Mouse (Mus musculus) midbrain, embryonic 12.5 days (tissue): Measurements from ENCODE around the gene Tead1. TPM values are rescaled to one million over a fixed set of nuclear protein-coding genes. Genes with fewer than 3 reads are reported as not detected.
"Not testable (repeated sequence)": the region's sequence is repeated elsewhere in the genome, so short reads cannot be mapped to it uniquely, and the experiment has no call there.

Experiments
- ATAC-seq: fragments of 200-750 bp; cut with Nextera tagmentation; 2 replicates; pipeline ENCODE4 v1.8.0; 2017; ENCODE audit warnings: low read depth, moderate TSS enrichment, moderate library complexity; ENCODE audit not compliant: low FRiP score
- H3K27ac ChIP-seq: fragments of 300-500 bp; sonication (generic); replicated peaks from 2 replicates; pipeline ENCODE4 v1.5.1; 2016; ENCODE audit warnings: mild to moderate bottlenecking
- H3K27me3 ChIP-seq: fragments of 300-500 bp; sonication (generic); 2 replicates; pipeline ENCODE4 v1.6.1; 2016; ENCODE audit warnings: mild to moderate bottlenecking
- H3K36me3 ChIP-seq: fragments of 300-500 bp; sonication (generic); 2 replicates; pipeline ENCODE4 v1.6.1; 2016
- H3K4me1 ChIP-seq: fragments of 300-500 bp; sonication (generic); 2 replicates; pipeline ENCODE4 v1.6.1; 2016
- H3K4me2 ChIP-seq: fragments of 300-500 bp; sonication (generic); replicated peaks from 2 replicates; pipeline ENCODE4 v1.6.1; 2016; ENCODE audit warnings: mild to moderate bottlenecking, moderate library complexity
- H3K4me3 ChIP-seq: fragments of 300-500 bp; sonication (generic); 2 replicates; pipeline ENCODE4 v1.5.1; 2016; ENCODE audit warnings: mild to moderate bottlenecking
- H3K9ac ChIP-seq: fragments of 300-500 bp; sonication (generic); replicated peaks from 2 replicates; pipeline ENCODE4 v1.6.1; 2016; ENCODE audit warnings: mild to moderate bottlenecking, moderate library complexity
- H3K9me3 ChIP-seq: fragments of 300-500 bp; sonication (generic); 2 replicates; pipeline ENCODE4 v1.6.1; 2016; ENCODE audit warnings: mild to moderate bottlenecking
- WGBS: fragments of 180-500 bp; shearing (Covaris S2); methylation state at CpG from one replicate; pipeline ENCODE4 v1.1.7; 2016; 5-methylcytosine and 5-hydroxymethylcytosine counted together
- polyA plus RNA-seq: library from polyadenylated mRNA; unstranded; fragments of >200 nt; fragmentation: Nextera tagmentation; extraction: Ambion mirVana; gene quantifications from 2 replicates; pipeline ENCODE4 v1.2.1, GENCODE M21; 2016

The Tead1 gene
- polyA plus RNA-seq, 1 experiment from 2014 or later, result 20.5 TPM

DNA sequence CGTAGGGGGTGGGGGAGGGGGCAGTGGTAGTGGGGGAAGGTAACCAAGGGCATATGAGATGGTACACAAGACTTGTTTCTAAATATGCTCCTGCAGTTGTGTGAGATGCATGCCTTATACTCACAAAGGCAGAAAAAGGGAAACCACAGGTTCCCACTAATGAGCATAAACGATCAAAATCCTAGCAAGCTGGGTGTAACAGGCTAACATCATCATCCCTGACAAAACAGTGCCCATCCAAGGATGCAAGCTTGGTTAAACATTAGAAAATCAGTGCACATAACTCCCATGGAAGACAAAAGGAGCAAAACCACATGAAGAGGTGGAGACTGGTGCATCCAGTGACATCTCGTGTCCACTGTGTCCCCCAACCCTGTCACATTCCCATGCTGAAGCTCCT is 233.9 kb downstream of the Tead1 start:
- no peaks in the 10 kb centered on the region; the same call in 1 of the 2 replicates for H3K27me3 ChIP-seq
- H3K4me2 ChIP-seq, result no peak overlapping the region
- H3K4me1 ChIP-seq, result peaks cover 13% of the 10 kb centered on the region; the same call in 1 of the 2 replicates
- H3K9ac ChIP-seq, result no peak overlapping the region
- H3K27ac ChIP-seq, result no peak overlapping the region
- no peak for ATAC-seq
- 87% methylated on average over 3 of the region's 3 CpGs for WGBS
- H3K4me3 ChIP-seq, result no peak overlapping the region
- H3K36me3 ChIP-seq, result no peaks in the 10 kb centered on the region
- H3K9me3 ChIP-seq, result no peaks in the 10 kb centered on the region

DNA sequence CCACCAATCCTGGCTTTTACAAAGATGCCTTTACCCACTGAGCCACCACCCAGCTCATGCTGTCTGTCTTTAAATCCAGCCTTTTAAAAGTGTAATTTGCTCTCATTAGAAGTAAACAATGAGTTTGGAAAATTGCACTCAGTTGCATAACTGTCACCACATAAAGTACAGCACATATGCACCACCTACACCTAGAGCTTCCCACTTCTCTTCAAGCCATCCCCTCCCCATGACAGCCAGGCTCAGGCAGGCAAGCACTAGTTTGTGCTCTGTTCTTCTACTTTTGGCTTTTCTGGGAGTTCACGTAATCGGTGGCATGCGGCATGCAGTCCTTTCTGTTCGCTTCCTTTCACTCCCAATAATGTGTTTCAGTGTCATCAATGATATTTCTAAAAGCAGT is 236.5 kb downstream of the Tead1 start:
- 82% methylated on average over 4 of the region's 4 CpGs for WGBS
- Histone ChIP-seq H3K4me2 (no peak overlapping the region), H3K9me3 (no peaks in the 10 kb centered on the region), H3K27me3 (no peaks in the 10 kb centered on the region), H3K4me1 (peaks cover 21% of the 10 kb centered on the region), H3K9ac (no peak overlapping the region), H3K4me3 (no peak overlapping the region), H3K27ac (no peak overlapping the region), H3K36me3 (no peaks in the 10 kb centered on the region)
- ATAC-seq, result no peak

- Histone ChIP-seq H3K36me3 (no peaks in the 10 kb centered on the region), H3K4me2 (no peak overlapping the region), H3K4me1 (peaks cover 24% of the 10 kb centered on the region), H3K4me3 (no peak overlapping the region), H3K9ac (no peak overlapping the region), H3K27ac (no peak overlapping the region), H3K27me3 (no peaks in the 10 kb centered on the region), H3K9me3 (no peaks in the 10 kb centered on the region)
- ATAC-seq, result no peak
- WGBS, result 59% methylated on average over 10 of the region's 10 CpGs
Observed at GRCm38 (mm10) chr7:112917613-112918278, 238.6 kb downstream of the Tead1 start.

DNA sequence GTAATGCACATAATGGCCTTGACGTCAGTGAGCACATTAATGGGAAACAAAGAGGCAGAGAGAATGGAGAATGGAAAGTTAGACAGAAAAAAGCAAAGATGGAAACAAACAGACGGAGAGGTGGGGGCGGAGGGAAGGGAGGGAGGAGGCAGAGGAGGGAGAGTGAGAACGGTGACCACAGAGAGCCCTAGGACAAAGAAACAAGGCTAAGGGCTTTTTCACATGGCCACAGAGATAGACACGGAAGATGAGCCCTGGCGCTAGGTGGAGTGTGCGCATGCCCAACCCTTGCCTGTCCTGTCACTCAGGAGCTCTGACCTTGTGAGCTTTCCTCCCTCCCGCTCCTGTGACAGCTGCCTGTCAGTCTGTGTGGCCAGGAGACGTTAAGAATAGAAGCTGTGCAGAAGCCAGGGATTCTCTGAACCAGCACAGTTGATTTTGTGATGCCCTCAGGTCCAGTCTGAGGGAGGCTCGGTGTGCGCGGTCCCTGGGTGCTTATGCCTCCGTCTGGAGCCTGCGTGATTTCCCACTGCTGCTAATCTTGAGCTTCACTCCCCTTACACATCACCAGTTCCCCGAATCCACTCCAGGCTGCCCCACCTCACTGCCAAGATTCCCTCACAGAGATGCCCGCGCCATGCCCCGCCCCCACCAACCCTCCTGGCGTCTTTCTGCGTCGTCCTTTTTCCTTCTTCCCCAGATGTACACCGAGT is 239.3 kb downstream of the Tead1 start:
- no peak overlapping the region for H3K4me3 ChIP-seq
- H3K9ac ChIP-seq, result no peak overlapping the region
- no peaks in the 10 kb centered on the region for H3K36me3 ChIP-seq
- no peak overlapping the region; the same call in 1 of the 2 replicates for H3K4me2 ChIP-seq
- H3K4me1 ChIP-seq, result peaks cover 30% of the 10 kb centered on the region
- H3K9me3 ChIP-seq, result no peaks in the 10 kb centered on the region
- H3K27me3 ChIP-seq, result peaks cover 2% of the 10 kb centered on the region; the same call in 1 of the 2 replicates
- 63% methylated on average over 22 of the region's 22 CpGs for WGBS
- no peak overlapping the region for H3K27ac ChIP-seq
- ATAC-seq, result 0 out of 2 replicates have a peak, but pooled peaks have one; percentile 41

GRCm38 (mm10) chr7:112919845-112920244 is 240.7 kb downstream of the Tead1 start:
- WGBS, result 2% methylated on average over 4 of the region's 4 CpGs
- peaks cover 10% of the 10 kb centered on the region for H3K27me3 ChIP-seq
- H3K4me1 ChIP-seq, result peaks cover 33% of the 10 kb centered on the region
- no peak for ATAC-seq
- H3K27ac ChIP-seq, result no peak overlapping the region
- no peak overlapping the region for H3K9ac ChIP-seq
- H3K36me3 ChIP-seq, result no peaks in the 10 kb centered on the region
- no peak overlapping the region for H3K4me3 ChIP-seq
- no peak overlapping the region for H3K4me2 ChIP-seq
- no peaks in the 10 kb centered on the region for H3K9me3 ChIP-seq

DNA sequence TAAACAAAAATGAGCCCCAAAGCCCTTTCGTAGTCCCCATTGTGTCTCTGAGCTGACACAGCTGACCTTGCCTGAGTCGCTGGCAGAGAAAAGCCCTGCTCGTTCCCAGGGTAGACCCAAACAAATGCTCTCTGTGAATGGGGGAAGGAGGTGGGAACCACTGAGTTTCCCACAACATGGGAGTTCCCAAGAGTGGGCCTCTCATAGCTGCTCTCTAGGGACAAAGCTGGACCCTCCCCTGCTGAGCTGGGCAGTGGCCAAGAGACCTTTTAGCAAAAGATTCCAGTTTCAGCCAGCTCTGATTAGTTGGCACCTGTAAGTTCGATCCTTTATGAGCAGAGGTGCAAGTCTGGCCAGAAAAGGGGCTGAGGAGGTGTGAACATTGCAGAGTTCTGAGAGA is 243.7 kb downstream of the Tead1 start:
- Histone ChIP-seq H3K9ac (no peak overlapping the region), H3K4me1 (peaks cover 25% of the 10 kb centered on the region), H3K4me3 (no peak overlapping the region), H3K9me3 (no peaks in the 10 kb centered on the region), H3K4me2 (no peak overlapping the region), H3K27me3 (peaks cover 10% of the 10 kb centered on the region), H3K27ac (no peak overlapping the region), H3K36me3 (no peaks in the 10 kb centered on the region)
- no peak for ATAC-seq
- 38% methylated on average over 4 of the region's 4 CpGs for WGBS

GRCm38 (mm10) chr7:112923712-112924111 is 244.6 kb downstream of the Tead1 start:
- 74% methylated on average over 3 of the region's 3 CpGs for WGBS
- no peak overlapping the region for H3K4me2 ChIP-seq
- H3K4me1 ChIP-seq, result peaks cover 16% of the 10 kb centered on the region
- H3K27ac ChIP-seq, result no peak overlapping the region
- peaks cover 12% of the 10 kb centered on the region for H3K27me3 ChIP-seq
- no peaks in the 10 kb centered on the region for H3K9me3 ChIP-seq
- H3K9ac ChIP-seq, result no peak overlapping the region
- H3K4me3 ChIP-seq, result no peak overlapping the region
- no peaks in the 10 kb centered on the region for H3K36me3 ChIP-seq
- ATAC-seq, result no peak

- no peak overlapping the region for H3K4me2 ChIP-seq
- WGBS, result 71% methylated on average over 7 of the region's 7 CpGs
Observed at GRCm38 (mm10) chr7:112930669-112931068, 251.6 kb downstream of the Tead1 start.

DNA sequence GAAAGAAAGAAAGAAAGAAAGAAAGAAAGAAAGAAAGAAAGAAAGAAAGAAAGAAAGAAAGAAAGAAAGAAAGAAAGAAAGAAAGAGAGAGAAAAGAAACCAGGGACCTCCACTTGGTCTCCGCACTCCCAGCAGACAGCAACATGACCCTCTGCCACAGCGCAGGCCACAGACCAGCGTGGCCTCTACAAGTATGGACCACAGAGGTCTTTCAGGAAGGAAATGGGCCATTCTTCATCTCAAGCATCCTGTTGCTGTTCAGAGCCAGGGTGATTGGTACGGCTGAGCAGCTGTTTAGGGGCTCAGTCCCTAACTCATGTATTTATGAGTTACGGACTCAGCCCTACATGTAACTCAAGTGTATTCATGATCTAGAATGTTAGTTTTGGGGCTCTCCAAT is 256.8 kb downstream of the Tead1 start:
- H3K4me1 ChIP-seq, ATAC-seq, H3K9me3 ChIP-seq, H3K27me3 ChIP-seq, H3K27ac ChIP-seq, H3K4me3 ChIP-seq, H3K4me2 ChIP-seq, H3K36me3 ChIP-seq, H3K9ac ChIP-seq: not testable (repeated sequence)
- WGBS, result 91% methylated on average over 5 of the region's 5 CpGs

More at GRCm38 (mm10) chr7:112930669-112931068, 251.6 kb downstream of the Tead1 start:
- Histone ChIP-seq H3K27ac (no peak overlapping the region), H3K4me3 (no peak overlapping the region), H3K4me1 (no peaks in the 10 kb centered on the region), H3K27me3 (0 out of 2 replicates have a peak, but pooled peaks cover 6% of the 10 kb centered on the region), H3K9me3 (no peaks in the 10 kb centered on the region), H3K9ac (no peak overlapping the region), H3K36me3 (no peaks in the 10 kb centered on the region)
- ATAC-seq, result no peak

DNA sequence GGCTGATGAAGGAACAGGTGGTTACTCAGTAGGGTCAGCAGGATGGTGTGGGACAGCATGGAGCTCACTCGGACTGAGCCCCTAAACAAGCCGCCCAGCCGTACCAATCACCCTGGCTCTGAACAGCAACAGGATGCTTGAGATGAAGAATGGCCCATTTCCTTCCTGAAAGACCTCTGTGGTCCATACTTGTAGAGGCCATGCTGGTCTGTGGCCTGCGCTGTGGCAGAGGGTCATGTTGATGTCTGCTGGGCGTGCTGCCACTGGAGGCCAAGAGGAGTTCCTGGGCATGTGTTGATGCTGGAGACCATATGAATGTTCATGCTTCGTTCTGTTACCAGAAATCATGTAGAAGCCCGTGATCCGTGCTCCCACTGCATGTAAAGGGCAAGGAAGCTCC is 258.0 kb downstream of the Tead1 start:
- WGBS, result 93% methylated on average over 8 of the region's 8 CpGs
- Histone ChIP-seq H3K9ac (no peak overlapping the region), H3K4me2 (no peak overlapping the region), H3K4me3 (no peak overlapping the region), H3K9me3 (no peaks in the 10 kb centered on the region), H3K27ac (no peak overlapping the region), H3K4me1 (no peaks in the 10 kb centered on the region), H3K36me3 (no peaks in the 10 kb centered on the region), H3K27me3 (no peaks in the 10 kb centered on the region)
- no peak for ATAC-seq

DNA sequence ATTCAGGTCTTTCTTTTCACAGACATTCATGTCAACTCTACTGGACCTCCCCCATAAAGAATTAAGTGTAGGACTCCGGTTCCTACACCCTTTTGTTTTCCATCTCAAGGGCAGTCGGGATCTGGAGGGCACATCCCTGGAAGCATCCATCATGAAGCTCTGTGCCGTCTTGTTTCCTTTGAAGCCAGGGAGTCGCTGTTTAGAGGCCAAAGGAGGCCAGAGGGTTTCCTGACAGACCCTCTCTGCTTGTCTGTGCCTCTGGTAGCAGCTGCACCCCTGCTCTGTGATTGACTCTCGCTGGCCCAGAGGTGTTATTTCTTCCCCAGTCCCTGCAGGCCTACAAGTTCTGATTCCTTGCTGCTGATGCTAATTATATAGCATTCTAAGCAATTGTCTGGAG is 259.8 kb downstream of the Tead1 start:
- no peak for ATAC-seq
- no peaks in the 10 kb centered on the region for H3K27me3 ChIP-seq
- H3K4me1 ChIP-seq, result no peaks in the 10 kb centered on the region
- H3K4me3 ChIP-seq, result no peak overlapping the region
- H3K9ac ChIP-seq, result no peak overlapping the region
- H3K4me2 ChIP-seq, result no peak overlapping the region
- no peaks in the 10 kb centered on the region for H3K36me3 ChIP-seq
- no peaks in the 10 kb centered on the region for H3K9me3 ChIP-seq
- H3K27ac ChIP-seq, result no peak overlapping the region
- WGBS, result 54% methylated on average over 5 of the region's 5 CpGs

- Histone ChIP-seq H3K27me3 (no peaks in the 10 kb centered on the region), H3K9ac (no peak overlapping the region), H3K27ac (no peak overlapping the region), H3K4me2 (no peak overlapping the region), H3K9me3 (no peaks in the 10 kb centered on the region), H3K4me3 (no peak overlapping the region), H3K36me3 (no peaks in the 10 kb centered on the region), H3K4me1 (no peaks in the 10 kb centered on the region)
- no peak for ATAC-seq
- 79% methylated on average over 5 of the region's 5 CpGs for WGBS
Observed at GRCm38 (mm10) chr7:112942567-112942966, 263.4 kb downstream of the Tead1 start.
